Mouse (Mus musculus) cerebral cortex, adult 2 months (tissue): ENCODE data around the gene Adcy5.

Source experiments
- WGBS: fragments of 180-500 bp; shearing (Covaris S2); methylation state at CpG from one replicate; pipeline ENCODE4 v1.1.7; 2018; 5-methylcytosine and 5-hydroxymethylcytosine counted together

Adcy5 gene

GRCm38 (mm10) chr16:35154641-35155390 lies at the start of gene Adcy5:
Gene Adcy5, plus strand, starts transcription at chr16:35154877.
- under 1% methylated on average over 91 of the region's 104 CpGs for WGBS

GRCm38 (mm10) chr16:35107985-35108384 lies 46.7 kb upstream of the Adcy5 start:
- 90% methylated on average over 6 of the region's 6 CpGs for WGBS

- WGBS = 57% methylated on average over 8 of the region's 8 CpGs
Measured at GRCm38 (mm10) chr16:35109156-35109555, 45.5 kb upstream of the Adcy5 start.

- WGBS = 47% methylated on average over 7 of the region's 7 CpGs
Measured at GRCm38 (mm10) chr16:35109656-35110291, 44.9 kb upstream of the Adcy5 start.

- WGBS = 17% methylated on average over 10 of the region's 10 CpGs
Measured at GRCm38 (mm10) chr16:35110410-35111142, 44.1 kb upstream of the Adcy5 start.

GRCm38 (mm10) chr16:35111143-35111620 lies 43.5 kb upstream of the Adcy5 start:
- 34% methylated on average over 8 of the region's 8 CpGs for WGBS

GRCm38 (mm10) chr16:35113496-35113895 lies 41.2 kb upstream of the Adcy5 start:
- 88% methylated on average over 5 of the region's 5 CpGs for WGBS

GRCm38 (mm10) chr16:35116328-35116956 lies 38.2 kb upstream of the Adcy5 start:
- 78% methylated on average over 7 of the region's 7 CpGs for WGBS

- 50% methylated on average over 7 of the region's 7 CpGs for WGBS
Measured at GRCm38 (mm10) chr16:35117436-35117835, 37.2 kb upstream of the Adcy5 start.

- 83% methylated on average over 4 of the region's 4 CpGs for WGBS
Measured at GRCm38 (mm10) chr16:35120603-35121002, 34.1 kb upstream of the Adcy5 start.

GRCm38 (mm10) chr16:35127270-35127669 lies 27.4 kb upstream of the Adcy5 start:
- WGBS = 93% methylated on average over 5 of the region's 5 CpGs

GRCm38 (mm10) chr16:35130172-35130571 lies 24.5 kb upstream of the Adcy5 start:
- WGBS = 70% methylated on average over 3 of the region's 3 CpGs

- 35% methylated on average over 6 of the region's 6 CpGs for WGBS
Measured at GRCm38 (mm10) chr16:35139416-35139815, 15.3 kb upstream of the Adcy5 start.

GRCm38 (mm10) chr16:35139873-35140619 lies 14.6 kb upstream of the Adcy5 start:
- 31% methylated on average over 11 of the region's 11 CpGs for WGBS

GRCm38 (mm10) chr16:35140620-35140975 lies 14.1 kb upstream of the Adcy5 start:
- 39% methylated on average over 9 of the region's 9 CpGs for WGBS

- 71% methylated on average over 8 of the region's 8 CpGs for WGBS
Measured at GRCm38 (mm10) chr16:35141839-35142238, 12.8 kb upstream of the Adcy5 start.

- 64% methylated on average over 4 of the region's 4 CpGs for WGBS
Measured at GRCm38 (mm10) chr16:35146153-35146552, 8.5 kb upstream of the Adcy5 start.

- 15% methylated on average over 12 of the region's 12 CpGs for WGBS
Measured at GRCm38 (mm10) chr16:35153146-35153755, 1.4 kb upstream of the Adcy5 start.

GRCm38 (mm10) chr16:35154245-35154640 lies 434 bp upstream of the Adcy5 start:
- 1% methylated on average over 29 of the region's 29 CpGs for WGBS

GRCm38 (mm10) chr16:35155391-35156305 lies 971 bp downstream of the Adcy5 start:
- 1% methylated on average over 83 of the region's 87 CpGs for WGBS
